Mouse (Mus musculus) liver, postnatal 0 days (tissue): Measurements from ENCODE around the gene Apol9b. TPM values are rescaled to one million over a fixed set of nuclear protein-coding genes. Genes with fewer than 3 reads are reported as not detected.
A peak's percentile ranks its signal among the peaks of the same experiment; 100 is the strongest.

Experiments used
- ATAC-seq: fragments of 200-750 bp; cut with Nextera tagmentation; 2 replicates; pipeline ENCODE4 v1.8.0; 2017; ENCODE audit warnings: mild to moderate bottlenecking, moderate library complexity
- DNase-seq: peaks from one replicate; pipeline ENCODE4 v3.0.0-alpha.2; 2016
- H3K27ac ChIP-seq: fragments of 300-500 bp; sonication (generic); 2 replicates; pipeline ENCODE4 v1.5.1; 2014; ENCODE audit warnings: antibody characterized with exemption, moderate library complexity, mild to moderate bottlenecking, low read depth
- H3K27me3 ChIP-seq: fragments of 300-500 bp; sonication (generic); 2 replicates; pipeline ENCODE4 v1.6.1; 2014; ENCODE audit warnings: low read length, control low read depth, mixed read lengths; ENCODE audit not compliant: insufficient read depth
- H3K36me3 ChIP-seq: fragments of 300-500 bp; sonication (generic); replicated peaks from 2 replicates; pipeline ENCODE4 v1.6.1; 2014; ENCODE audit warnings: mild to moderate bottlenecking, control low read depth, low read length, moderate library complexity, mixed read lengths; ENCODE audit not compliant: insufficient read depth
- H3K4me1 ChIP-seq: fragments of 300-500 bp; sonication (generic); 2 replicates; pipeline ENCODE4 v1.6.1; 2014; ENCODE audit warnings: antibody characterized with exemption, mild to moderate bottlenecking, control low read depth; ENCODE audit not compliant: insufficient read depth
- H3K4me2 ChIP-seq: fragments of 300-500 bp; sonication (generic); 2 replicates; pipeline ENCODE4 v1.6.1; 2014; ENCODE audit warnings: low read depth, mild to moderate bottlenecking, low read length, moderate library complexity, mixed read lengths
- H3K4me3 ChIP-seq: fragments of 300-500 bp; sonication (generic); 2 replicates; pipeline ENCODE4 v1.5.1; 2014; ENCODE audit warnings: low read depth, low read length
- H3K9ac ChIP-seq: fragments of 300-500 bp; sonication (generic); replicated peaks from 2 replicates; pipeline ENCODE4 v1.6.1; 2014; ENCODE audit warnings: mild to moderate bottlenecking, moderate library complexity
- H3K9me3 ChIP-seq: fragments of 300-500 bp; sonication (generic); 2 replicates; pipeline ENCODE4 v1.6.1; 2016; ENCODE audit warnings: mild to moderate bottlenecking, control low read depth, low read length, mixed read lengths
- CTCF ChIP-seq: sonication (generic); IDR thresholded peaks from 2 replicates; pipeline ENCODE4 v1.5.1; 2016; ENCODE audit warnings: antibody characterized with exemption, low read depth
- EP300 ChIP-seq: IDR thresholded peaks from 2 replicates; pipeline ENCODE4 v1.6.1; 2016; ENCODE audit warnings: antibody characterized with exemption, low read depth, mild to moderate bottlenecking
- WGBS: fragments of 180-500 bp; shearing (Covaris S2); extraction: QIAGEN DNeasy Blood & Tissue Kit; methylation state at CpG from one replicate; pipeline ENCODE4 v1.1.7; 2014; ENCODE audit not compliant: insufficient replicate concordance; 5-methylcytosine and 5-hydroxymethylcytosine counted together
- polyA plus RNA-seq: library from polyadenylated mRNA; unstranded; fragments of >200 nt; fragmentation: Nextera tagmentation; extraction: Ambion mirVana; gene quantifications from 2 replicates; pipeline ENCODE4 v1.2.1, GENCODE M21; 2015

Gene Apol9b
- polyA plus RNA-seq, 1 experiment from 2014 or later, result 0.51 TPM

DNA sequence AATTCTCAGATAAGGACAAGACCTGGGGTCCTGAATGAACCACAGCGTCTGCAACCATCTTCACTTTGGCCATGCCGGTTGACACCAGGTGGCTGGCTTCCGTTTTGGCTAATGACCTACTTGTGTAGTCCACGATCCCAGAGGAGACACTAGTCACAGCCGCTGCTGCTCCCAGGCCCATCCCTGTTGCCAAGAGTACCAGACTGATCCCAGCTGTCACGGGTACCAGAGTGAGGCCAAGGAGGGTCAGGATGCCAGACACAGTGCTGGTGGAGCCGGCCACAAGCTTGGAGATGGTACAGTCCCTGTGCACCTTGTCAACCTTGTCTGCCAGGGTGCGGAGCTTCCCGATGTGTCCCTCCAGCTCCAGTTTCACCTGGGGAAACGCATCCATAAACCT, 20.9 kb downstream of the Apol9b start:
- Histone ChIP-seq H3K27ac (no peak overlapping the region), H3K9ac (no peak overlapping the region), H3K36me3 (peaks cover 32% of the 10 kb centered on the region), H3K4me1 (peaks cover 13% of the 10 kb centered on the region), H3K27me3 (no peaks in the 10 kb centered on the region), H3K4me2 (no peak overlapping the region), H3K9me3 (no peaks in the 10 kb centered on the region; the same call in 1 of the 2 replicates), H3K4me3 (no peak overlapping the region)
- DNase-seq (no peak), ATAC-seq (no peak)
- TF ChIP-seq CTCF, result no peak
- TF ChIP-seq EP300, result no peak
- 88% methylated on average over 10 of the region's 10 CpGs for WGBS

- Histone ChIP-seq H3K4me3 (no peak overlapping the region), H3K9ac (no peak overlapping the region), H3K4me2 (no peak overlapping the region), H3K4me1 (peaks cover 13% of the 10 kb centered on the region), H3K27me3 (no peaks in the 10 kb centered on the region), H3K27ac (no peak overlapping the region), H3K9me3 (no peaks in the 10 kb centered on the region; the same call in 1 of the 2 replicates), H3K36me3 (peaks cover 32% of the 10 kb centered on the region)
- DNase-seq (peak; percentile 58), ATAC-seq (no peak)
- WGBS, result 31% methylated on average over 1 of the region's 1 CpGs
- TF ChIP-seq EP300 (no peak), CTCF (peak; percentile 84)
These were observed 21.6 kb downstream of the Apol9b start for GRCm38 (mm10) chr15:77750461-77750860.

GRCm38 (mm10) chr15:77752443-77752842, 23.6 kb downstream of the Apol9b start:
- 61% methylated on average over 11 of the region's 11 CpGs for WGBS
- Histone ChIP-seq H3K4me3 (peak overlapping the region; percentile 60; the same call in 1 of the 2 replicates), H3K9me3 (no peaks in the 10 kb centered on the region; the same call in 1 of the 2 replicates), H3K9ac (no peak overlapping the region), H3K27ac (no peak overlapping the region), H3K27me3 (no peaks in the 10 kb centered on the region), H3K36me3 (peaks cover 32% of the 10 kb centered on the region), H3K4me1 (peaks cover 14% of the 10 kb centered on the region), H3K4me2 (peak overlapping the region; percentile 72)
- TF ChIP-seq CTCF (no peak), EP300 (no peak)
- ATAC-seq (no peak), DNase-seq (no peak)

DNA sequence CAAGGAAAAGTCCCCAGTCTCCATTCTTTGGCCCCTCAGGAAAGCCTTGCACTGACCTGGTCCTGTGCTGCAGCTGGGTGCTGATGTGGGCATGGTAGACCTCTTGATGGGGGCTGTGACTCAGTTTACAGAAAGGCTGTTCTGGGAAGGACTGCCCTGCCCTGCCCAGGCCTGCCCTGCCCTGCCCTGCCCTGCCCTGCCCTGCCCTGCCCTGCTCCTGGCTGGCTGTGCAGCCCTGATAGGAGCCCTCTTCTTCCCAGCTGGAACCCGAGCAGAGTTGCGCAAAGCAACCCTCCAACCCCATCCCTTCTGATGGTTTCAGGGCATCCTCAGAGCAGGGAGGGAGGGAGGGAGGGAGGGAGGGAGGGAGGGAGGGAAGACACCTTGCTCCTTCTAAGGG, 26.3 kb downstream of the Apol9b start:
- peak; percentile 95 for ATAC-seq
- Histone ChIP-seq H3K4me3 (peak overlapping the region; percentile 60), H3K27ac (peak overlapping the region; percentile 88), H3K27me3 (no peaks in the 10 kb centered on the region), H3K36me3 (peaks cover 17% of the 10 kb centered on the region), H3K9me3 (no peaks in the 10 kb centered on the region), H3K4me2 (peak overlapping the region; percentile 72), H3K9ac (peak overlapping the region; percentile 65), H3K4me1 (peaks cover 14% of the 10 kb centered on the region)
- no peak for TF ChIP-seq CTCF
- TF ChIP-seq EP300, result no peak
- DNase-seq, result peak; percentile 73
- WGBS, result no CpG with 5 or more reads among the region's 2 CpGs

DNA sequence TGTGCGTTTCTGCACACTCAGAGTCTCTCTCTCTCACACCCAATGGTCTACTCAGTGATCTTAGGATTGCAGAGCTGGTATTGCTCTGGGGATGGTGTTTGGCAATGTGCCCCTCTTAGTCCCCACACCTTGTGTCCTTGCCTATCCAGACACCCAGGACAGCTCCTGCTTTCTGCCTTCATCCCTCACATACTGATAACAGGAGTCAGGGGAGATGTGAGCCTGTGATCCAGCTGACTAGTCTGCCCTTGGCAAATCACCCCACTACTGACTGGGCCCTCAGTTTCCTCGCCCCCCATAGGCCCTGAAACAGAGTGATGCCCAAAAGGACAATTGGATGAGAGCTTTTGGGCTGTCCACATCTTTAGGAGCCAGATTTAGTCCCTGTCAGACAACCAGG, 27.2 kb downstream of the Apol9b start:
- H3K4me3 ChIP-seq, result peak overlapping the region; percentile 60
- peaks cover 20% of the 10 kb centered on the region for H3K36me3 ChIP-seq
- peak overlapping the region; percentile 72 for H3K4me2 ChIP-seq
- DNase-seq (no peak), ATAC-seq (no peak)
- WGBS, result 61% methylated on average over 2 of the region's 2 CpGs
- peak overlapping the region; percentile 88 for H3K27ac ChIP-seq
- peaks cover 14% of the 10 kb centered on the region for H3K4me1 ChIP-seq
- H3K9ac ChIP-seq, result peak overlapping the region; percentile 65; the same call in 1 of the 2 replicates
- TF ChIP-seq EP300 (no peak), CTCF (no peak)
- no peaks in the 10 kb centered on the region for H3K9me3 ChIP-seq
- no peaks in the 10 kb centered on the region for H3K27me3 ChIP-seq

GRCm38 (mm10) chr15:77756848-77757247, 28.0 kb downstream of the Apol9b start, which contains the start of gene Apol8:
TSS of gene Apol8 (minus strand) at chr15:77757003.
- Histone ChIP-seq H3K9me3 (no peaks in the 10 kb centered on the region), H3K4me2 (peak within 1 kb of the TSS; percentile 72), H3K4me1 (peaks cover 14% of the 10 kb centered on the region), H3K36me3 (peaks cover 27% of the 10 kb centered on the region), H3K27me3 (no peaks in the 10 kb centered on the region), H3K9ac (peak within 1 kb of the TSS; percentile 65), H3K4me3 (peak within 1 kb of the TSS; percentile 60), H3K27ac (peak within 1 kb of the TSS; percentile 88)
- TF ChIP-seq CTCF (peak; percentile 100), EP300 (no peak)
- ATAC-seq (peak; percentile 37), DNase-seq (peak; percentile 82)
- WGBS, result 1% methylated on average over 9 of the region's 9 CpGs
